Mouse (Mus musculus): ENCODE data around the gene Arsb. TPM values are rescaled to one million over a fixed set of nuclear protein-coding genes. Genes with fewer than 3 reads are reported as not detected.

Arsb gene
- 40.4 and 48.1 TPM in 2 replicates for polyA plus RNA-seq (2012; rRNA removed)
- 21.0 and 21.9 TPM in 2 replicates for polyA plus RNA-seq (2014; fragmentation: Nextera tagmentation; extraction: Ambion mirVana)

DNA sequence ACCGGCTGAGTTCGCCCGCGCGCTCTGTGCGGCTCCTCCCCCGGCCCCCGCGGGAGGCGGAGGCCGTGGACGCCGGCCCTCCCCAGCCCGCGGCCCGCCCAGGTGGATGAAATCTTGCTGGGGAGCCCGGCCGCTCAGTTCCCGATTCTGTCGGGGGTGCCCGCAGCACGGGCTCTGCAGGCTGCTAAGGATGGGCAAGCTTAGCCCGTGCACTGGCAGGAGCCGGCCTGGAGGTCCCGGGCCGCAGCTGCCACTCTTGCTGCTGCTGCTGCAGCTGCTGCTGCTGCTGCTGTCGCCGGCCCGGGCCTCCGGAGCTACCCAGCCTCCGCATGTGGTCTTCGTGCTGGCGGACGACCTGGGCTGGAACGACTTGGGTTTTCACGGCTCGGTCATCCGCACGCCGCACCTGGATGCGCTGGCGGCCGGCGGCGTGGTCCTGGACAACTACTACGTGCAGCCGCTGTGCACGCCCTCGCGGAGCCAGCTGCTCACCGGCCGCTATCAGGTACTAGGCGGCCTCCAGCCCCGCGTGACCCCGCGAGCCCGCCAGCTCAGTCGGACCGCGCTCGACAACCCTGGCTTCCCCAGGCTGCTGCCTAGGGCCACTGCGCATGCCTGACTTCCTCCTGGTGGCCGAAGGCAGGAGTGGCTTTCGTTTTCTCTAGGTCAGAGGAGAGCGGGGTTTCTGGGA, at the start of gene Arsb:
Arsb (plus strand) TSS at position 43 of the 691 bp plus-strand sequence.
- DNase-seq (ENCODE audit: low spot score), result peak; percentile 80
- ATAC-seq (ENCODE audit: low FRiP score, low read depth), result peak; percentile 91
- Histone ChIP-seq H3K4me3 (replicated peaks; ENCODE audit: low read length) (peak within 1 kb of the TSS; percentile 74), H3K27me3 (ENCODE audit: control insufficient read depth, insufficient read depth, low read length) (no peaks in the 10 kb centered on the region), H3K4me2 (replicated peaks; ENCODE audit: low read depth, low read length, severe bottlenecking) (peak within 1 kb of the TSS; percentile 95), H3K4me1 (ENCODE audit: control insufficient read depth, insufficient read depth, low read length) (peaks cover 8% of the 10 kb centered on the region), H3K27ac (replicated peaks; ENCODE audit: low read depth, low read length) (peak within 1 kb of the TSS; percentile 88), H3K9ac (ENCODE audit: low read depth, low read length, severe bottlenecking) (peak within 1 kb of the TSS; percentile 89), H3K9me3 (ENCODE audit: control insufficient read depth, low read length) (no peaks in the 10 kb centered on the region), H3K36me3 (ENCODE audit: control insufficient read depth, insufficient read depth, low read length) (no peaks in the 10 kb centered on the region)
- 1% methylated on average over 56 of the region's 66 CpGs for WGBS
- TF ChIP-seq POLR2A (IDR thresholded peaks at IDR 0.05; ENCODE audit: borderline replicate concordance, extremely low read depth, insufficient read depth, insufficient read length), result peak; percentile 68; the same call in 1 of the 2 replicates

- 58% methylated on average over 4 of the region's 4 CpGs for WGBS
Observed at GRCm38 (mm10) chr13:93721916-93722315, 49.5 kb upstream of the Arsb start.

GRCm38 (mm10) chr13:93723455-93723854, 48.0 kb upstream of the Arsb start:
- no peaks in the 10 kb centered on the region for H3K36me3 ChIP-seq (ENCODE audit: control insufficient read depth, insufficient read depth, low read length)
- 83% methylated on average over 3 of the region's 3 CpGs for WGBS
- no peak overlapping the region for H3K4me3 ChIP-seq (replicated peaks; ENCODE audit: low read length)
- no peak overlapping the region for H3K4me2 ChIP-seq (replicated peaks; ENCODE audit: low read depth, low read length, severe bottlenecking)
- ATAC-seq (ENCODE audit: low FRiP score, low read depth) (no peak), DNase-seq (ENCODE audit: low spot score) (no peak)
- no peak for TF ChIP-seq POLR2A (IDR thresholded peaks at IDR 0.05; ENCODE audit: borderline replicate concordance, extremely low read depth, insufficient read depth, insufficient read length)
- H3K27me3 ChIP-seq (ENCODE audit: control insufficient read depth, insufficient read depth, low read length), result no peaks in the 10 kb centered on the region
- no peaks in the 10 kb centered on the region for H3K9me3 ChIP-seq (ENCODE audit: control insufficient read depth, low read length)
- H3K9ac ChIP-seq (ENCODE audit: low read depth, low read length, severe bottlenecking), result no peak overlapping the region
- H3K4me1 ChIP-seq (ENCODE audit: control insufficient read depth, insufficient read depth, low read length), result no peaks in the 10 kb centered on the region
- no peak overlapping the region for H3K27ac ChIP-seq (replicated peaks; ENCODE audit: low read depth, low read length)

More at GRCm38 (mm10) chr13:93721916-93722315, 49.5 kb upstream of the Arsb start:
- Histone ChIP-seq H3K27ac (replicated peaks; ENCODE audit: low read depth, low read length) (no peak overlapping the region), H3K9ac (ENCODE audit: low read depth, low read length, severe bottlenecking) (no peak overlapping the region), H3K36me3 (ENCODE audit: control insufficient read depth, insufficient read depth, low read length) (no peaks in the 10 kb centered on the region), H3K9me3 (ENCODE audit: control insufficient read depth, low read length) (no peaks in the 10 kb centered on the region), H3K4me2 (replicated peaks; ENCODE audit: low read depth, low read length, severe bottlenecking) (no peak overlapping the region), H3K4me3 (replicated peaks; ENCODE audit: low read length) (no peak overlapping the region), H3K27me3 (ENCODE audit: control insufficient read depth, insufficient read depth, low read length) (no peaks in the 10 kb centered on the region), H3K4me1 (ENCODE audit: control insufficient read depth, insufficient read depth, low read length) (no peaks in the 10 kb centered on the region)
- no peak for ATAC-seq (ENCODE audit: low FRiP score, low read depth)
- TF ChIP-seq POLR2A (IDR thresholded peaks at IDR 0.05; ENCODE audit: borderline replicate concordance, extremely low read depth, insufficient read depth, insufficient read length), result no peak
- DNase-seq (ENCODE audit: low spot score), result no peak

GRCm38 (mm10) chr13:93724206-93724605, 47.2 kb upstream of the Arsb start:
- Histone ChIP-seq H3K27ac (replicated peaks; ENCODE audit: low read depth, low read length) (no peak overlapping the region), H3K9me3 (ENCODE audit: control insufficient read depth, low read length) (no peaks in the 10 kb centered on the region), H3K27me3 (ENCODE audit: control insufficient read depth, insufficient read depth, low read length) (no peaks in the 10 kb centered on the region), H3K4me1 (ENCODE audit: control insufficient read depth, insufficient read depth, low read length) (no peaks in the 10 kb centered on the region), H3K4me2 (replicated peaks; ENCODE audit: low read depth, low read length, severe bottlenecking) (no peak overlapping the region), H3K36me3 (ENCODE audit: control insufficient read depth, insufficient read depth, low read length) (no peaks in the 10 kb centered on the region), H3K9ac (ENCODE audit: low read depth, low read length, severe bottlenecking) (no peak overlapping the region), H3K4me3 (replicated peaks; ENCODE audit: low read length) (no peak overlapping the region)
- DNase-seq (ENCODE audit: low spot score) (no peak), ATAC-seq (ENCODE audit: low FRiP score, low read depth) (no peak)
- WGBS, result 34% methylated on average over 2 of the region's 2 CpGs
- no peak for TF ChIP-seq POLR2A (IDR thresholded peaks at IDR 0.05; ENCODE audit: borderline replicate concordance, extremely low read depth, insufficient read depth, insufficient read length)

DNA sequence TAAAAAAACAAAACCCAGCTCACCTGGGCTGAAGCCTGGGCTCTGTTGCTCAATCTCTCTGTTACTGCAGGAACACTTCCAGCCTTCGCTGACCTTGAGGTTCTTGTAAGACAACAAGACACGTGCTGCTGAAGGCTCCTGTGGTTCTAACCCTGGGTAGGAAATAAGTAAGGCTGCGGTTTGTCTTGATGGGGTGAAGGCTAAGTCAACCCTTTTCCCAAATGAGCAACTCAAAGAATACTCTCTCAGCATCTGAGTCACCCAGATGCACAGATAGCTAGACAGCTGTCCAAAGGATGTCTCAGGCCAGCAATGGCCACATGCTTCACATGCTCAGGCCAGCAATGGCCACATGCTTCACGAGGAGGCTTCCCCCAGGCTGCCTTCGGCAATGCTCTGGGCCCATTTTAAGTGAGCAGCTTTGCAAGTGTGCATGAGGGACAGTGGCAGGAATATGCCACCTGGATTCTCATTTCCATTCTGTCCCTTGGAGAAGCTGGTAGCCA, 36.2 kb upstream of the Arsb start:
- DNase-seq (ENCODE audit: low spot score), result no peak
- no peaks in the 10 kb centered on the region for H3K4me1 ChIP-seq (ENCODE audit: control insufficient read depth, insufficient read depth, low read length)
- no peak overlapping the region for H3K4me3 ChIP-seq (replicated peaks; ENCODE audit: low read length)
- no peak for TF ChIP-seq POLR2A (IDR thresholded peaks at IDR 0.05; ENCODE audit: borderline replicate concordance, extremely low read depth, insufficient read depth, insufficient read length)
- H3K4me2 ChIP-seq (replicated peaks; ENCODE audit: low read depth, low read length, severe bottlenecking), result no peak overlapping the region
- 85% methylated on average over 5 of the region's 5 CpGs for WGBS
- no peaks in the 10 kb centered on the region for H3K27me3 ChIP-seq (ENCODE audit: control insufficient read depth, insufficient read depth, low read length)
- H3K9ac ChIP-seq (ENCODE audit: low read depth, low read length, severe bottlenecking), result no peak overlapping the region
- no peak for ATAC-seq (ENCODE audit: low FRiP score, low read depth)
- H3K27ac ChIP-seq (replicated peaks; ENCODE audit: low read depth, low read length), result no peak overlapping the region
- no peaks in the 10 kb centered on the region for H3K9me3 ChIP-seq (ENCODE audit: control insufficient read depth, low read length)
- no peaks in the 10 kb centered on the region for H3K36me3 ChIP-seq (ENCODE audit: control insufficient read depth, insufficient read depth, low read length)

Measured in limb, embryonic 14.5 days (tissue).